Mouse (Mus musculus) liver, embryonic 16.5 days (tissue): ENCODE data around the gene Psma1. TPM values are rescaled to one million over a fixed set of nuclear protein-coding genes. Genes with fewer than 3 reads are reported as not detected.
A peak's percentile ranks its signal among the peaks of the same experiment; 100 is the strongest.

ENCODE experiments used
- ATAC-seq: fragments of 200-750 bp; cut with Nextera tagmentation; 2 replicates; pipeline ENCODE4 v1.8.0; 2017; ENCODE audit warnings: low read depth, mild to moderate bottlenecking, moderate number of reproducible peaks, moderate library complexity
- H3K27ac ChIP-seq: fragments of 300-500 bp; sonication (generic); 2 replicates; pipeline ENCODE4 v1.5.1; 2014; ENCODE audit warnings: mild to moderate bottlenecking, low read length
- H3K27me3 ChIP-seq: fragments of 300-500 bp; sonication (generic); 2 replicates; pipeline ENCODE4 v1.6.1; 2014; ENCODE audit warnings: low read depth, low read length, mixed read lengths; ENCODE audit not compliant: control insufficient read depth, insufficient read depth
- H3K36me3 ChIP-seq: fragments of 300-500 bp; sonication (generic); 2 replicates; pipeline ENCODE4 v1.6.1; 2014; ENCODE audit warnings: mild to moderate bottlenecking; ENCODE audit not compliant: control insufficient read depth, insufficient read depth
- H3K4me1 ChIP-seq: fragments of 300-500 bp; sonication (generic); 2 replicates; pipeline ENCODE4 v1.6.1; 2014; ENCODE audit warnings: low read depth, low read length, mixed read lengths; ENCODE audit not compliant: control insufficient read depth
- H3K4me2 ChIP-seq: fragments of 300-500 bp; sonication (generic); 2 replicates; pipeline ENCODE4 v1.6.1; 2014; ENCODE audit warnings: low read depth, low read length, mixed read lengths
- H3K4me3 ChIP-seq: fragments of 300-500 bp; sonication (generic); 2 replicates; pipeline ENCODE4 v1.5.1; 2014; ENCODE audit warnings: low read depth, mild to moderate bottlenecking, low read length
- H3K9ac ChIP-seq: fragments of 300-500 bp; sonication (generic); 2 replicates; pipeline ENCODE4 v1.6.1; 2014; ENCODE audit warnings: low read depth, low read length
- H3K9me3 ChIP-seq: fragments of 300-500 bp; sonication (generic); replicated peaks from 2 replicates; pipeline ENCODE4 v1.6.1; 2016; ENCODE audit warnings: low read length; ENCODE audit not compliant: control insufficient read depth
- WGBS: fragments of 180-500 bp; shearing (Covaris S2); extraction: QIAGEN DNeasy Blood & Tissue Kit; methylation state at CpG from one replicate; pipeline ENCODE4 v1.1.7; 2014; ENCODE audit not compliant: insufficient replicate concordance; 5-methylcytosine and 5-hydroxymethylcytosine counted together
- polyA plus RNA-seq: library from polyadenylated mRNA; unstranded; fragments of >200 nt; fragmentation: Nextera tagmentation; extraction: Ambion mirVana; gene quantifications from 2 replicates; pipeline ENCODE4 v1.2.1, GENCODE M21; 2015

The Psma1 gene
- polyA plus RNA-seq, 1 experiment from 2014 or later, result 209 TPM

- Histone ChIP-seq H3K9me3 (no peaks in the 10 kb centered on the region), H3K36me3 (no peaks in the 10 kb centered on the region), H3K27ac (no peak overlapping the region), H3K27me3 (no peaks in the 10 kb centered on the region), H3K4me2 (no peak overlapping the region), H3K9ac (no peak overlapping the region), H3K4me1 (peaks cover 3% of the 10 kb centered on the region), H3K4me3 (no peak overlapping the region)
- WGBS, result 21% methylated on average over 4 of the region's 4 CpGs
- ATAC-seq, result no peak
These were observed 33.1 kb upstream of the Psma1 start for GRCm38 (mm10) chr7:114309020-114309419.

DNA sequence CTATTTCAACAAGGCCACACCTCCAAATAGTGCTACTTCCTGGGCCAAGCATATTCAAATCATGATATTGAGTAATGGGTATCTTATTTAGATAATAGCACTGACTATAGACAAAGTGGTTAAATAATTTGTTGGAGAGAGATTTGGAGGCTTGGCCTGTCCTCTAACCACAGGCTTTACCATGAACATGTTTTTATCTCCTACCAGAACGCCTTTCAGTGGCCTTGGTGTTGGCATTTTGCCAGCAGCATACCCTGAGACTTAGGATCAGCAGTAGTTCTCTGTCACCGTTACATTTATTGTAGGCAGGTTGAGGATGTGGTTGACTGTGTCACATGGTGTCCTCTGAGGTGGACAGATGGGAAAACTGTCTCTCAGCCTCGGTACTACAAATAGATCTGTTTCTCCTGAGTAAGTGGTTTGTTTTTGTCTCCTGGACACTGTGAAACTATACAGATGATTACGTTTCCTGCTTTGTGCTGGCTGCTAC, 25.4 kb upstream of the Psma1 start:
- ATAC-seq, result peak; percentile 53
- H3K27ac ChIP-seq, result no peak overlapping the region
- H3K27me3 ChIP-seq, result no peaks in the 10 kb centered on the region
- H3K9me3 ChIP-seq, result no peaks in the 10 kb centered on the region
- H3K4me1 ChIP-seq, result no peaks in the 10 kb centered on the region
- no peak overlapping the region for H3K4me2 ChIP-seq
- 17% methylated on average over 4 of the region's 4 CpGs for WGBS
- no peak overlapping the region for H3K4me3 ChIP-seq
- no peak overlapping the region for H3K9ac ChIP-seq
- no peaks in the 10 kb centered on the region for H3K36me3 ChIP-seq

DNA sequence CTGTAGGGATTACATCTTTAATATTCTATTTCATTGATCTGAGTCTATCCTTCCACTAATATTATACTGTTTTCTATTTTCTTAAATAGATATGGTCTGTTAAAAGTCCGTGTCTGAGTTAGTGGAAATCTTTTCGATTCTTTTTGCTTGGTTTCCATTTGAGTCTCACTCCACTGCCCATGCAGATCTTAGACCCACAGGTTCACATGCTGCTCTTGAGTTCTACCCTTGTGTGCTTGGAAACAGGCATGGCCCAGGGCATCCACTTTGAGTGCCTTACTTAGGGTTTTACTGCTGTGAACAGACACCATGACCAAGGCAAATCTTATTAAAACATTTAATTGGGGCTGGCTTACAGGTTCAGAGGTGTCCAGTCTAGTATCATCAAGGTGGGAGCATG, 24.9 kb upstream of the Psma1 start:
- WGBS, result 63% methylated on average over 2 of the region's 2 CpGs
- no peak overlapping the region for H3K27ac ChIP-seq
- H3K9ac ChIP-seq, result no peak overlapping the region

GRCm38 (mm10) chr7:114299247-114299646, 23.3 kb upstream of the Psma1 start:
- Histone ChIP-seq H3K9me3 (no peaks in the 10 kb centered on the region), H3K4me3 (no peak overlapping the region), H3K27ac (no peak overlapping the region), H3K27me3 (no peaks in the 10 kb centered on the region), H3K36me3 (no peaks in the 10 kb centered on the region), H3K9ac (no peak overlapping the region), H3K4me1 (no peaks in the 10 kb centered on the region), H3K4me2 (no peak overlapping the region)
- WGBS, result 51% methylated on average over 4 of the region's 4 CpGs
- ATAC-seq, result no peak

More for the DNA sequence above, 24.9 kb upstream of the Psma1 start:
- ATAC-seq, result no peak
- no peak overlapping the region for H3K4me3 ChIP-seq
- H3K4me2 ChIP-seq, result no peak overlapping the region
- no peaks in the 10 kb centered on the region for H3K36me3 ChIP-seq
- H3K4me1 ChIP-seq, result no peaks in the 10 kb centered on the region
- no peaks in the 10 kb centered on the region for H3K9me3 ChIP-seq
- no peaks in the 10 kb centered on the region for H3K27me3 ChIP-seq

DNA sequence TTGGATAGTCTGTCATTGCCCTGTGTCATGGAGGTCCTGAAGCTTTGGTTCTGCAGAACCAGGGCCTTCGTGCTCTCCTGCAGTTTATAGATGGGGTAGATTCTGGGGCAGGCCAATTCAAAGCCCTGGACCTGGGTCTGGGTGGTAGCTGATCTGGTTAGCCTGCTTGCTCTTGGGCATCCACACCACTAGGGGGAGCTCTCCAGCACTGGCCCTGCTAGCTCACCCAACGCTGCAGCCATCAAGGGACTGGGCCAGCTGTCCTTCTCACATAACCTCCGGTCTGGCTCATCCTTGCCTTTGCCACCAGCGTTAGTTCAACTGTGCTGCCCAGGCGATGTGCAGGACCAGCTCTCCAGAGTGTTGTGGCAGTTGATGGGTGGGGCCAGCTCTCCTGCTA, 18.8 kb upstream of the Psma1 start:
- no peaks in the 10 kb centered on the region for H3K27me3 ChIP-seq
- H3K36me3 ChIP-seq, result no peaks in the 10 kb centered on the region
- H3K9me3 ChIP-seq, result no peaks in the 10 kb centered on the region
- no peak overlapping the region for H3K27ac ChIP-seq
- WGBS, result 55% methylated on average over 5 of the region's 5 CpGs
- H3K4me1 ChIP-seq, result peaks cover 7% of the 10 kb centered on the region
- no peak overlapping the region for H3K4me2 ChIP-seq
- no peak for ATAC-seq
- no peak overlapping the region for H3K9ac ChIP-seq
- no peak overlapping the region for H3K4me3 ChIP-seq

DNA sequence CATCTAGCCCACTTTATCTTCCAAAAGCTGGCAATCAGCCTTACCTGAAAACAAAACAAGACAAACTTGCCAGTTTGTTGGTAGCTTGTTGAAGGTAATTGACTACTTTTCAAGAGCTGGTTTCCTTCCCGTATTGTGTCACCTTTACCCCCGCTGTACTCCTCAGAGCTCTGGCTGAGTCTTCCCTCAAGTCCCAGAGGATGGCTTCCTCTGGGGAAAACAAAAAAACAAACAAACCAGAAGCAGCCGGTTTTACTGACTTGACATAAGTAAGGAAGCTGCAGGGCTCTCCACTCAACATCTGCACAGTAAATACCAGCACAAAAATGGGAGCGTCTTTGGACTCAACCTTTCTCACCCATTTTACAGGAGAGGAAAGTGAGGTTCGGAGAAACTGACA, 18.0 kb upstream of the Psma1 start:
- H3K9me3 ChIP-seq, result no peaks in the 10 kb centered on the region
- H3K4me2 ChIP-seq, result no peak overlapping the region
- H3K4me1 ChIP-seq, result peaks cover 7% of the 10 kb centered on the region
- H3K4me3 ChIP-seq, result no peak overlapping the region
- H3K27ac ChIP-seq, result no peak overlapping the region
- H3K27me3 ChIP-seq, result no peaks in the 10 kb centered on the region
- H3K36me3 ChIP-seq, result no peaks in the 10 kb centered on the region
- no peak overlapping the region for H3K9ac ChIP-seq
- ATAC-seq, result no peak
- 67% methylated on average over 5 of the region's 5 CpGs for WGBS

- no peaks in the 10 kb centered on the region for H3K9me3 ChIP-seq
- H3K4me3 ChIP-seq, result peak overlapping the region; percentile 4; the same call in 1 of the 2 replicates
- peak overlapping the region; percentile 17 for H3K4me2 ChIP-seq
- peak; percentile 82 for ATAC-seq
- H3K36me3 ChIP-seq, result no peaks in the 10 kb centered on the region
- H3K9ac ChIP-seq, result 0 out of 2 replicates have a peak overlapping the region, but pooled peaks have one; percentile 5
- H3K4me1 ChIP-seq, result peaks cover 7% of the 10 kb centered on the region
- 11% methylated on average over 12 of the region's 12 CpGs for WGBS
- no peaks in the 10 kb centered on the region for H3K27me3 ChIP-seq
- peak overlapping the region; percentile 75 for H3K27ac ChIP-seq
These were observed 16.6 kb upstream of the Psma1 start for GRCm38 (mm10) chr7:114292501-114292971.

GRCm38 (mm10) chr7:114291461-114292335, 15.8 kb upstream of the Psma1 start:
- Histone ChIP-seq H3K9me3 (no peaks in the 10 kb centered on the region), H3K9ac (no peak overlapping the region), H3K36me3 (no peaks in the 10 kb centered on the region), H3K4me3 (no peak overlapping the region), H3K27me3 (no peaks in the 10 kb centered on the region), H3K27ac (peak overlapping the region; percentile 71), H3K4me2 (peak overlapping the region; percentile 17; the same call in 1 of the 2 replicates), H3K4me1 (peaks cover 7% of the 10 kb centered on the region)
- 0 out of 2 replicates have a peak, but pooled peaks have one; percentile 17 for ATAC-seq
- whole genome bisulfite sequencing, result 27% methylated on average over 15 of the region's 15 CpGs

DNA sequence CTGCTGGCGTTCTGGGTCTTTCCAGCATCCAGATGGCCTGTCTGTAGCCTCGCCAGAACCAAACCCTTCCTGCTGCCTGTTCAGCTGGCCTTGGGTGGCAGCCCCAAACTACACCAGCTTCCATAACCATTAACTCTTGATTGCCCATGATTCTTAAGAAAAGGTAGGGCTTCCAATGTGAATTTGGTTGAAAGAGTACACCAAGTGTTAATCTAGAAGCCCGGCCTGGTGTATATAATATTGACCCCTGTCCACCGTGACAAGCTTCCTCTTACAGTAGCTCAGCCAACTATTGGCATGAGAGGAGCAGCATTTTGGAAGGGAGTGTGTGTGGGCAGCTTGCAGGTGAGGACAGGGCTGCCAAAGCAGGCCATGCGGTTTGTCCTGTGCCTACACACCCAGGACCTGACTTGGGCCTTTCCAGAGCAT, 14.2 kb upstream of the Psma1 start:
- no peaks in the 10 kb centered on the region for H3K9me3 ChIP-seq
- H3K36me3 ChIP-seq, result no peaks in the 10 kb centered on the region
- H3K9ac ChIP-seq, result no peak overlapping the region
- 57% methylated on average over 5 of the region's 5 CpGs for WGBS
- no peak overlapping the region for H3K27ac ChIP-seq
- no peak for ATAC-seq
- H3K27me3 ChIP-seq, result no peaks in the 10 kb centered on the region
- H3K4me1 ChIP-seq, result peaks cover 7% of the 10 kb centered on the region
- H3K4me3 ChIP-seq, result no peak overlapping the region
- no peak overlapping the region for H3K4me2 ChIP-seq
